Mouse (Mus musculus) MEL (cell line): ENCODE measurements around the gene Cyp26b1. TPM values are rescaled to one million over a fixed set of nuclear protein-coding genes. Genes with fewer than 3 reads are reported as not detected.

Experiments
- DNase-seq: peaks from one replicate; pipeline ENCODE4 v3.0.0; 2011; ENCODE audit warnings: low read depth, low spot score
- H3K27ac ChIP-seq: 2 replicates; pipeline ENCODE4 v1.5.1; 2012; ENCODE audit warnings: low read depth, mild to moderate bottlenecking, control low read depth, low read length, moderate library complexity; ENCODE audit not compliant: control insufficient read depth
- H3K27me3 ChIP-seq, 2 experiments: fragments of 150-350 bp in 1 of 2; sonication (generic) in 1 of 2; 2 replicates each; pipeline ENCODE4 v1.6.1; 2012; ENCODE audit warnings: low read length in 2 of 2, mild to moderate bottlenecking in 2 of 2, improper control_type of control experiment in 1 of 2, moderate library complexity in 1 of 2; ENCODE audit not compliant: insufficient read depth in 2 of 2, control insufficient read depth in 1 of 2
- H3K36me3 ChIP-seq, 2 experiments: 2 replicates each; pipeline ENCODE4 v1.6.1; 2012 to 2014; ENCODE audit warnings: low read length in 2 of 2, improper control_type of control experiment in 1 of 2, inconsistent platforms in 1 of 2, mild to moderate bottlenecking in 1 of 2; ENCODE audit not compliant: insufficient read depth in 2 of 2, control insufficient read depth in 1 of 2
- H3K4me1 ChIP-seq, 2 experiments: fragments of 150-350 bp in 1 of 2; sonication (generic) in 1 of 2; 2 replicates each; pipeline ENCODE4 v1.6.1; 2012; ENCODE audit warnings: low read length in 2 of 2, improper control_type of control experiment in 1 of 2, mild to moderate bottlenecking in 1 of 2; ENCODE audit not compliant: insufficient read depth in 2 of 2, control insufficient read depth in 1 of 2
- H3K4me3 ChIP-seq, 2 experiments: fragments of 150-350 bp in 1 of 2; sonication (generic) in 1 of 2; 2 replicates each; pipeline ENCODE4 v1.5.1; 2012; ENCODE audit warnings: low read depth in 2 of 2, low read length in 2 of 2, mild to moderate bottlenecking in 2 of 2, moderate library complexity in 2 of 2, control low read depth in 1 of 2, improper control_type of control experiment in 1 of 2; ENCODE audit not compliant: control insufficient read depth in 1 of 2, insufficient read depth in 1 of 2
- H3K79me2 ChIP-seq: 2 replicates; pipeline ENCODE4 v1.6.1; 2012; ENCODE audit warnings: mild to moderate bottlenecking, low read length, moderate library complexity; ENCODE audit not compliant: control insufficient read depth, poor library complexity, insufficient read depth
- H3K9ac ChIP-seq: 2 replicates; pipeline ENCODE4 v1.6.1; 2012; ENCODE audit warnings: low read depth, mild to moderate bottlenecking, control low read depth, low read length, moderate library complexity; ENCODE audit not compliant: control insufficient read depth, poor library complexity, severe bottlenecking
- H3K9me3 ChIP-seq: fragments of 150-350 bp; sonication (generic); replicated peaks from 2 replicates; pipeline ENCODE4 v1.6.1; 2012; ENCODE audit warnings: mild to moderate bottlenecking, low read length, improper control_type of control experiment, moderate library complexity; ENCODE audit not compliant: insufficient read depth
- CHD1 ChIP-seq: IDR thresholded peaks from 2 replicates; pipeline ENCODE4 v1.6.1; 2012; ENCODE audit warnings: low read depth, mild to moderate bottlenecking, inconsistent platforms, low read length, improper control_type of control experiment
- CTCF ChIP-seq, 3 experiments: IDR thresholded peaks in 2 of 3; conservative IDR thresholded peaks in 1 of 3; 2 replicates each; pipeline ENCODE4 v1.5.1; 2011 to 2012; ENCODE audit warnings: low read length in 3 of 3, low read depth in 2 of 3, mild to moderate bottlenecking in 2 of 3, improper control_type of control experiment in 1 of 3, inconsistent platforms in 1 of 3, mixed read lengths in 1 of 3, moderate library complexity in 1 of 3; ENCODE audit not compliant: control insufficient read depth in 1 of 3, insufficient read depth in 1 of 3, poor library complexity in 1 of 3, severe bottlenecking in 1 of 3
- E2F4 ChIP-seq: IDR thresholded peaks from 2 replicates; pipeline ENCODE4 v1.6.1; 2011; ENCODE audit warnings: low read depth, low read length, improper control_type of control experiment, borderline replicate concordance
- GATA1 ChIP-seq: IDR thresholded peaks from 2 replicates; pipeline ENCODE4 v1.6.1; 2011; ENCODE audit warnings: low read depth, low read length, improper control_type of control experiment
- JUND ChIP-seq: IDR thresholded peaks from 2 replicates; pipeline ENCODE4 v1.6.1; 2011; ENCODE audit warnings: low read depth, mild to moderate bottlenecking, improper control_type of control experiment, low read length
- KAT2A ChIP-seq: conservative IDR thresholded peaks from 2 replicates; pipeline ENCODE4 v1.6.1; 2012; ENCODE audit warnings: low read depth, low read length, improper control_type of control experiment, inconsistent platforms
- MAFK ChIP-seq: IDR thresholded peaks from 2 replicates; pipeline ENCODE4 v1.6.1; 2011; ENCODE audit warnings: low read depth, mild to moderate bottlenecking, low read length, improper control_type of control experiment, borderline replicate concordance
- MAX ChIP-seq: IDR thresholded peaks from 2 replicates; pipeline ENCODE4 v1.6.1; 2011; ENCODE audit warnings: low read length, improper control_type of control experiment
- MAZ ChIP-seq: IDR thresholded peaks from 2 replicates; pipeline ENCODE4 v1.6.1; 2012; ENCODE audit warnings: low read depth, mild to moderate bottlenecking, inconsistent platforms, low read length, improper control_type of control experiment
- MEF2A ChIP-seq: IDR thresholded peaks from 2 replicates; pipeline ENCODE4 v1.6.1; 2014; ENCODE audit warnings: low read depth, mild to moderate bottlenecking, inconsistent platforms, low read length, improper control_type of control experiment; ENCODE audit not compliant: poor library complexity, insufficient replicate concordance, severe bottlenecking; ENCODE audit errors: extremely low read depth
- MXI1 ChIP-seq: IDR thresholded peaks from 2 replicates; pipeline ENCODE4 v1.6.1; 2011; ENCODE audit warnings: mild to moderate bottlenecking, low read depth, low read length, improper control_type of control experiment
- MYB ChIP-seq: IDR thresholded peaks from 2 replicates; pipeline ENCODE4 v1.6.1; 2011; ENCODE audit warnings: mild to moderate bottlenecking, low read depth, low read length, improper control_type of control experiment
- POLR2AphosphoS2 ChIP-seq: IDR thresholded peaks from 2 replicates; pipeline ENCODE4 v1.6.1; 2011; ENCODE audit warnings: low read length, improper control_type of control experiment
- POLR2AphosphoS5 ChIP-seq: IDR thresholded peaks from 2 replicates; pipeline ENCODE4 v1.6.1; 2012; ENCODE audit warnings: low read depth, borderline replicate concordance, mild to moderate bottlenecking, inconsistent platforms, low read length, moderate library complexity, mixed read lengths
- TAL1 ChIP-seq: IDR thresholded peaks from 2 replicates; pipeline ENCODE4 v1.6.1; 2012; ENCODE audit warnings: mild to moderate bottlenecking, inconsistent platforms, low read length, moderate library complexity, mixed read lengths
- UBTF ChIP-seq: IDR thresholded peaks from 2 replicates; pipeline ENCODE4 v1.6.1; 2012; ENCODE audit warnings: low read depth, mild to moderate bottlenecking, inconsistent platforms, low read length, improper control_type of control experiment, moderate library complexity, borderline replicate concordance; ENCODE audit not compliant: insufficient read depth
- USF1 ChIP-seq: IDR thresholded peaks from 2 replicates; pipeline ENCODE4 v1.6.1; 2014; ENCODE audit warnings: low read depth, mild to moderate bottlenecking, inconsistent platforms, low read length, improper control_type of control experiment, moderate library complexity
- USF2 ChIP-seq, 2 experiments: IDR thresholded peaks; 2 replicates each; pipeline ENCODE4 v1.6.1; 2011 to 2012; ENCODE audit warnings: improper control_type of control experiment in 2 of 2, low read length in 2 of 2, borderline replicate concordance in 1 of 2, inconsistent platforms in 1 of 2, low read depth in 1 of 2, mild to moderate bottlenecking in 1 of 2; ENCODE audit not compliant: insufficient read depth in 1 of 2
- ZMIZ1 ChIP-seq: IDR thresholded peaks from 2 replicates; pipeline ENCODE4 v1.6.1; 2012; ENCODE audit warnings: low read depth, mild to moderate bottlenecking, inconsistent platforms, low read length, improper control_type of control experiment, moderate library complexity
- ZNF384 ChIP-seq: IDR thresholded peaks from 2 replicates; pipeline ENCODE4 v1.6.1; 2012; ENCODE audit warnings: low read depth, mild to moderate bottlenecking, inconsistent platforms, low read length, improper control_type of control experiment
- polyA plus RNA-seq, 2 experiments: library from polyadenylated mRNA; stranded (reverse) in 1 of 2; unstranded in 1 of 2; fragments of >175 nt in 1 of 2; fragments of >200 nt in 1 of 2; gene quantifications; 2 replicates each; pipeline versions ENCODE4 v1.2.1 to v1.2.4; 2012; ENCODE audit warnings: low replicate concordance in 2 of 2, low read depth in 1 of 2; ENCODE audit not compliant: insufficient read length in 2 of 2, insufficient read depth in 1 of 2, missing spikeins in 1 of 2
- total RNA-seq: library from RNA; depleted of rRNA; stranded (reverse); fragments of 300-350 nt; gene quantifications from 2 replicates; pipeline ENCODE4 v1.2.3, GENCODE M21; 2012

Gene Cyp26b1
- total and polyA plus RNA-seq, 3 experiments = not detected

DNA sequence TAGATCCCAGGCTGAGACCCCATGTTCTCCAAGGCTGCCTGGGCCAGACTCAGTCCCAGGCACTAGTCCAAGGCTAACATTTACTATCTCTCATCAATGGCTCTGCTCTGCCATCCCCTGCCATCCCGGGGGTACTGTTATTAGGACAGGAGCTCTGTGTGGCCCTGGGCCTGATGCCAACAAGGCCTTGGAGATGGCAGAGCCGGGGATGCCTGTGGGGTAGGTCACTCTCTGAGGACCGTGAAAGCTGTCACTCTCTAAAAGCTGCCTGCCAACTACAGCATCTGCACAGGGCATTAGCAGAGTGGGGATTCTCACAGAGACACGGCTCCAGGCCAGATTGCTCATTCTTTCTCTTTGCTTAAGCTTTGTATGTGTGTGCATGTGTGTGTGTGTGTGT lies 26.0 kb downstream of the Cyp26b1 start:
- H3K9ac ChIP-seq = no peak overlapping the region
- H3K27ac ChIP-seq = no peak overlapping the region
- no peak for TF ChIP-seq MYB
- no peak for TF ChIP-seq ZMIZ1
- no peak for TF ChIP-seq KAT2A
- no peak for TF ChIP-seq TAL1
- no peak for TF ChIP-seq E2F4
- no peak for TF ChIP-seq MXI1
- no peak for TF ChIP-seq JUND
- no peak for TF ChIP-seq USF2 (IDR thresholded peaks at IDR 0.05; ENCODE audit: borderline replicate concordance in 1 of 2, insufficient read depth in 1 of 2, low read depth in 1 of 2, low read length in 2 of 2)
- no peak for TF ChIP-seq MAZ
- no peak for TF ChIP-seq GATA1
- no peak for TF ChIP-seq CHD1
- TF ChIP-seq ZNF384 = no peak
- no peak for TF ChIP-seq MAFK
- TF ChIP-seq UBTF = no peak
- TF ChIP-seq POLR2AphosphoS5 = no peak
- no peak for TF ChIP-seq CTCF (IDR thresholded peaks at IDR 0.05 in 2 of 3, conservative IDR thresholded peaks at IDR 0.05 in 1 of 3; ENCODE audit: control insufficient read depth in 1 of 3, insufficient read depth in 1 of 3, low read depth in 2 of 3, low read length in 3 of 3, poor library complexity in 1 of 3, severe bottlenecking in 1 of 3)
- no peaks in the 10 kb centered on the region for H3K36me3 ChIP-seq
- H3K4me1 ChIP-seq = no peaks in the 10 kb centered on the region
- H3K79me2 ChIP-seq = no peaks in the 10 kb centered on the region
- H3K9me3 ChIP-seq = no peaks in the 10 kb centered on the region
- no peak for DNase-seq
- no peak overlapping the region for H3K4me3 ChIP-seq
- peaks cover 0 to 5% of the 10 kb centered on the region in 2 experiments; a peak in 3 of 4 replicates for H3K27me3 ChIP-seq

DNA sequence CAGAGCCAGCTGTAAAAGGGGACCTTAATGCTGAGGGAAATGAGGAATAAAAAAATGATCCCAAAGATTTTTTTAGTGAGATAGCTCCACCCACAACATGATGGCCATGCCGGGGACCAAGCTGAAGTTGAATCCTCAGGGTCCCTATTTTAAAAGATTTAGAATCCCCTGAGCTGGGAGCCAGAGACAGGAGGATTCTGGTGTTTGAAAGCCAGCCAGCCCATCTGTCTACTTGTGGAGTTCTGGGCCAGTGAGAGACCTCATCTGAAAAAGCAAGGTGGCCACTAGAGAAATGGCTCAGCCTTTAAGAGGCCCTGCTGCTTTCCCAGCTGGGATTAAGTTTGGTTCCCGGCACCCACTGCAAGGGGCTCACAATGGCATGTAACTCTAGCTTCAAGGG lies 26.9 kb downstream of the Cyp26b1 start:
- H3K79me2 ChIP-seq = no peaks in the 10 kb centered on the region
- H3K9ac ChIP-seq = no peak overlapping the region
- DNase-seq = no peak
- no peaks in the 10 kb centered on the region for H3K36me3 ChIP-seq
- H3K27ac ChIP-seq = no peak overlapping the region
- no peaks in the 10 kb centered on the region for H3K4me1 ChIP-seq
- peaks cover 2 to 5% of the 10 kb centered on the region in 2 experiments for H3K27me3 ChIP-seq
- TF ChIP-seq MXI1 (no peak), USF1 (no peak), JUND (no peak), MEF2A (no peak), ZMIZ1 (no peak), MAZ (no peak), UBTF (no peak), MAX (no peak), POLR2AphosphoS2 (no peak)
- H3K9me3 ChIP-seq = no peaks in the 10 kb centered on the region
- no peak overlapping the region for H3K4me3 ChIP-seq
